Mouse (Mus musculus): Measurements from ENCODE around the gene Rarres1. TPM values are rescaled to one million over a fixed set of nuclear protein-coding genes. Genes with fewer than 3 reads are reported as not detected.

Gene Rarres1
- 0.84 and 1.0 TPM in 2 replicates for polyA plus RNA-seq (2014; fragmentation: Nextera tagmentation; extraction: Ambion mirVana)

GRCm38 (mm10) chr3:67515274-67515801 is at the start of gene Rarres1:
Gene Rarres1, minus strand, starts transcription at chr3:67515523.
- DNase-seq (ENCODE audit: low spot score) = peak; percentile 58
- H3K9me3 ChIP-seq (ENCODE audit: control insufficient read depth, low read length) = no peaks in the 10 kb centered on the region
- no peaks in the 10 kb centered on the region for H3K27me3 ChIP-seq (ENCODE audit: control insufficient read depth, insufficient read depth, low read length)
- no peaks in the 10 kb centered on the region; the same call in 1 of the 2 replicates for H3K4me1 ChIP-seq (ENCODE audit: control insufficient read depth, insufficient read depth, low read length)
- ATAC-seq (ENCODE audit: insufficient read depth, low FRiP score, low TSS enrichment) = peak; percentile 58
- no peaks in the 10 kb centered on the region for H3K36me3 ChIP-seq (ENCODE audit: control insufficient read depth, insufficient read depth, low read length)
- peak within 1 kb of the TSS; percentile 100 for H3K4me2 ChIP-seq (ENCODE audit: low read depth)
- H3K4me3 ChIP-seq (ENCODE audit: low read depth, low read length) = peak within 1 kb of the TSS; percentile 58
- H3K9ac ChIP-seq (ENCODE audit: low read length) = peak within 1 kb of the TSS; percentile 75
- WGBS = 2% methylated on average over 38 of the region's 38 CpGs
- no peak within 1 kb of the TSS for H3K27ac ChIP-seq (ENCODE audit: low read depth, low read length)

- WGBS = 70% methylated on average over 5 of the region's 5 CpGs
- Histone ChIP-seq H3K4me3 (ENCODE audit: low read depth, low read length) (no peak overlapping the region), H3K36me3 (ENCODE audit: control insufficient read depth, insufficient read depth, low read length) (no peaks in the 10 kb centered on the region), H3K9ac (ENCODE audit: low read length) (no peak overlapping the region), H3K27me3 (ENCODE audit: control insufficient read depth, insufficient read depth, low read length) (no peaks in the 10 kb centered on the region), H3K9me3 (ENCODE audit: control insufficient read depth, low read length) (no peaks in the 10 kb centered on the region), H3K4me1 (ENCODE audit: control insufficient read depth, insufficient read depth, low read length) (no peaks in the 10 kb centered on the region), H3K4me2 (ENCODE audit: low read depth) (no peak overlapping the region), H3K27ac (ENCODE audit: low read depth, low read length) (no peak overlapping the region)
- DNase-seq (ENCODE audit: low spot score) (no peak), ATAC-seq (ENCODE audit: insufficient read depth, low FRiP score, low TSS enrichment) (no peak)
Observed at GRCm38 (mm10) chr3:67564731-67565357, 49.5 kb upstream of the Rarres1 start.

GRCm38 (mm10) chr3:67557718-67558354 is 42.5 kb upstream of the Rarres1 start:
- H3K27ac ChIP-seq (ENCODE audit: low read depth, low read length) = no peak overlapping the region
- 78% methylated on average over 14 of the region's 14 CpGs for WGBS
- no peak overlapping the region for H3K4me2 ChIP-seq (ENCODE audit: low read depth)
- no peaks in the 10 kb centered on the region for H3K27me3 ChIP-seq (ENCODE audit: control insufficient read depth, insufficient read depth, low read length)
- no peaks in the 10 kb centered on the region for H3K9me3 ChIP-seq (ENCODE audit: control insufficient read depth, low read length)
- ATAC-seq (ENCODE audit: insufficient read depth, low FRiP score, low TSS enrichment) = peak; percentile 55
- H3K4me1 ChIP-seq (ENCODE audit: control insufficient read depth, insufficient read depth, low read length) = no peaks in the 10 kb centered on the region; the same call in 1 of the 2 replicates
- DNase-seq (ENCODE audit: low spot score) = peak; percentile 21
- no peak overlapping the region for H3K9ac ChIP-seq (ENCODE audit: low read length)
- no peaks in the 10 kb centered on the region for H3K36me3 ChIP-seq (ENCODE audit: control insufficient read depth, insufficient read depth, low read length)
- H3K4me3 ChIP-seq (ENCODE audit: low read depth, low read length) = no peak overlapping the region

GRCm38 (mm10) chr3:67557200-67557651 is 41.9 kb upstream of the Rarres1 start:
- DNase-seq (ENCODE audit: low spot score) (peak; percentile 80), ATAC-seq (ENCODE audit: insufficient read depth, low FRiP score, low TSS enrichment) (peak; percentile 92)
- no peak overlapping the region; the same call in 1 of the 2 replicates for H3K9ac ChIP-seq (ENCODE audit: low read length)
- no peaks in the 10 kb centered on the region for H3K36me3 ChIP-seq (ENCODE audit: control insufficient read depth, insufficient read depth, low read length)
- no peaks in the 10 kb centered on the region for H3K9me3 ChIP-seq (ENCODE audit: control insufficient read depth, low read length)
- H3K4me2 ChIP-seq (ENCODE audit: low read depth) = peak overlapping the region; percentile 29
- H3K27ac ChIP-seq (ENCODE audit: low read depth, low read length) = peak overlapping the region; percentile 42; the same call in 1 of the 2 replicates
- no peaks in the 10 kb centered on the region; the same call in 1 of the 2 replicates for H3K4me1 ChIP-seq (ENCODE audit: control insufficient read depth, insufficient read depth, low read length)
- 43% methylated on average over 14 of the region's 14 CpGs for WGBS
- H3K4me3 ChIP-seq (ENCODE audit: low read depth, low read length) = no peak overlapping the region
- no peaks in the 10 kb centered on the region for H3K27me3 ChIP-seq (ENCODE audit: control insufficient read depth, insufficient read depth, low read length)

GRCm38 (mm10) chr3:67555211-67555610 is 39.9 kb upstream of the Rarres1 start:
- Histone ChIP-seq H3K27ac (ENCODE audit: low read depth, low read length) (no peak overlapping the region), H3K9ac (ENCODE audit: low read length) (no peak overlapping the region), H3K4me2 (ENCODE audit: low read depth) (no peak overlapping the region), H3K4me1 (ENCODE audit: control insufficient read depth, insufficient read depth, low read length) (no peaks in the 10 kb centered on the region; the same call in 1 of the 2 replicates), H3K36me3 (ENCODE audit: control insufficient read depth, insufficient read depth, low read length) (no peaks in the 10 kb centered on the region), H3K27me3 (ENCODE audit: control insufficient read depth, insufficient read depth, low read length) (no peaks in the 10 kb centered on the region), H3K9me3 (ENCODE audit: control insufficient read depth, low read length) (no peaks in the 10 kb centered on the region), H3K4me3 (ENCODE audit: low read depth, low read length) (no peak overlapping the region)
- 87% methylated on average over 5 of the region's 5 CpGs for WGBS
- no peak for ATAC-seq (ENCODE audit: insufficient read depth, low FRiP score, low TSS enrichment)
- DNase-seq (ENCODE audit: low spot score) = no peak

GRCm38 (mm10) chr3:67553927-67554448 is 38.7 kb upstream of the Rarres1 start:
- Histone ChIP-seq H3K4me2 (ENCODE audit: low read depth) (no peak overlapping the region), H3K4me1 (ENCODE audit: control insufficient read depth, insufficient read depth, low read length) (no peaks in the 10 kb centered on the region; the same call in 1 of the 2 replicates), H3K27me3 (ENCODE audit: control insufficient read depth, insufficient read depth, low read length) (no peaks in the 10 kb centered on the region), H3K9me3 (ENCODE audit: control insufficient read depth, low read length) (no peaks in the 10 kb centered on the region), H3K4me3 (ENCODE audit: low read depth, low read length) (no peak overlapping the region), H3K9ac (ENCODE audit: low read length) (no peak overlapping the region), H3K36me3 (ENCODE audit: control insufficient read depth, insufficient read depth, low read length) (no peaks in the 10 kb centered on the region), H3K27ac (ENCODE audit: low read depth, low read length) (no peak overlapping the region)
- WGBS = 86% methylated on average over 5 of the region's 5 CpGs
- no peak for ATAC-seq (ENCODE audit: insufficient read depth, low FRiP score, low TSS enrichment)
- no peak for DNase-seq (ENCODE audit: low spot score)

GRCm38 (mm10) chr3:67553281-67553680 is 38.0 kb upstream of the Rarres1 start:
- no peaks in the 10 kb centered on the region for H3K36me3 ChIP-seq (ENCODE audit: control insufficient read depth, insufficient read depth, low read length)
- DNase-seq (ENCODE audit: low spot score) (no peak), ATAC-seq (ENCODE audit: insufficient read depth, low FRiP score, low TSS enrichment) (no peak)
- WGBS = 42% methylated on average over 4 of the region's 4 CpGs
- H3K27me3 ChIP-seq (ENCODE audit: control insufficient read depth, insufficient read depth, low read length) = no peaks in the 10 kb centered on the region
- no peaks in the 10 kb centered on the region for H3K9me3 ChIP-seq (ENCODE audit: control insufficient read depth, low read length)
- no peaks in the 10 kb centered on the region; the same call in 1 of the 2 replicates for H3K4me1 ChIP-seq (ENCODE audit: control insufficient read depth, insufficient read depth, low read length)
- no peak overlapping the region for H3K9ac ChIP-seq (ENCODE audit: low read length)
- H3K27ac ChIP-seq (ENCODE audit: low read depth, low read length) = no peak overlapping the region
- no peak overlapping the region for H3K4me3 ChIP-seq (ENCODE audit: low read depth, low read length)
- no peak overlapping the region for H3K4me2 ChIP-seq (ENCODE audit: low read depth)

GRCm38 (mm10) chr3:67551193-67551592 is 35.9 kb upstream of the Rarres1 start:
- WGBS = 71% methylated on average over 3 of the region's 3 CpGs
- H3K9me3 ChIP-seq (ENCODE audit: control insufficient read depth, low read length) = no peaks in the 10 kb centered on the region
- DNase-seq (ENCODE audit: low spot score) (no peak), ATAC-seq (ENCODE audit: insufficient read depth, low FRiP score, low TSS enrichment) (no peak)
- no peak overlapping the region for H3K9ac ChIP-seq (ENCODE audit: low read length)
- H3K27me3 ChIP-seq (ENCODE audit: control insufficient read depth, insufficient read depth, low read length) = no peaks in the 10 kb centered on the region
- no peak overlapping the region for H3K4me2 ChIP-seq (ENCODE audit: low read depth)
- no peak overlapping the region for H3K27ac ChIP-seq (ENCODE audit: low read depth, low read length)
- no peaks in the 10 kb centered on the region for H3K36me3 ChIP-seq (ENCODE audit: control insufficient read depth, insufficient read depth, low read length)
- H3K4me3 ChIP-seq (ENCODE audit: low read depth, low read length) = no peak overlapping the region
- H3K4me1 ChIP-seq (ENCODE audit: control insufficient read depth, insufficient read depth, low read length) = no peaks in the 10 kb centered on the region

All from neural tube, embryonic 11.5 days (tissue).